Mouse (Mus musculus) G1E (cell line): ENCODE results near the gene Acot3.

Source experiments
- CTCF ChIP-seq: IDR thresholded peaks from 2 replicates; pipeline ENCODE4 v1.5.1; 2012; ENCODE audit warnings: low read depth, low read length, inconsistent platforms, mixed read lengths
- GATA1 ChIP-seq: IDR thresholded peaks from 2 replicates; pipeline ENCODE4 v1.6.1; 2012; ENCODE audit warnings: borderline replicate concordance, low read length, inconsistent platforms, mixed read lengths
- POLR2AphosphoS5 ChIP-seq: IDR thresholded peaks from 2 replicates; pipeline ENCODE4 v1.6.1; 2012; ENCODE audit warnings: low read depth, low read length, inconsistent platforms; ENCODE audit not compliant: insufficient replicate concordance
- TAL1 ChIP-seq: conservative IDR thresholded peaks from 2 replicates; pipeline ENCODE4 v1.6.1; 2012; ENCODE audit warnings: low read depth, low read length, inconsistent platforms, mixed read lengths

DNA sequence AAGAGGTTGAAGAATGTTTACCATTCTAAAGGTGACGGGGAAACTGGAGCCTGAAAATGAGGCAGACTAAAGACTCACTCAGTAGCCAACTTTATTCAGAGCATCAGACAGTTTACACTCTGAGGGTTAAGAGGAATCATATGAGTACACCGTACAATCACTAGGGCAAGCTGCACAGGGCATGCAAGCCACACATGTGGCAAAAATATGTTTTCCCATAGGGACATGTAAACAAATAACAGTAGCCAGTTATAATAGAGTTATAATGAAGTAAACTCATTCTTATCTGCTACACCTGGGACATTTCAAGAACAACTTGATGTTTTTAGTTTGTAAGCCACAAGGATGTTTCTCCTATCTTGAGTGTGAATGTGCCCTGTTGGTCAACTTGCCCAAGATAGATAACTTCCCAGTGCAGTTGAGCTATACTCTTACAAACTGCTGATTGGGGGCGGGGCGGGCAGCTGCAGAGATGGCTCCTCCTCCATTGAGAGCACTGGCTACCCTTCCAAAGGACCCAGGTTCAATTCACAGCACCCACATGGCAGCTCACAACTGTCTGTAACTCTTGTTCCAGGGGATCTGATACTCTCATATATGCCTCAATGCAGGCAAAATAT, 25.5 kb downstream of the Acot3 start:
- TF ChIP-seq CTCF (no peak), GATA1 (no peak), TAL1 (no peak), POLR2AphosphoS5 (no peak)
